Mouse (Mus musculus) liver, adult 2 months (tissue): ENCODE measurements around the gene Ppp2r5a. TPM values are rescaled to one million over a fixed set of nuclear protein-coding genes. Genes with fewer than 3 reads are reported as not detected.

Experiments
- DNase-seq: peaks from one replicate; pipeline ENCODE4 v3.0.0-alpha.2; 2011; ENCODE audit warnings: low read depth, low spot score; ENCODE audit errors: extremely low read depth
- H3K27ac ChIP-seq: fragments of 200-500 bp; replicated peaks from 2 replicates; pipeline ENCODE4 v1.5.1; 2012; ENCODE audit warnings: low read depth, mild to moderate bottlenecking, control low read depth, inconsistent platforms, low read length; ENCODE audit not compliant: insufficient read depth
- H3K27me3 ChIP-seq: fragments of 200-500 bp; 2 replicates; pipeline ENCODE4 v1.6.1; 2012; ENCODE audit warnings: mild to moderate bottlenecking, moderate library complexity, low read length, inconsistent platforms; ENCODE audit not compliant: control insufficient read depth, insufficient read depth
- H3K36me3 ChIP-seq: fragments of 200-500 bp; 2 replicates; pipeline ENCODE4 v1.6.1; 2012; ENCODE audit warnings: low read length, inconsistent platforms; ENCODE audit not compliant: control insufficient read depth, insufficient read depth
- H3K4me1 ChIP-seq: fragments of 200-500 bp; 2 replicates; pipeline ENCODE4 v1.6.1; 2011; ENCODE audit warnings: low read length; ENCODE audit not compliant: control insufficient read depth, insufficient read depth
- H3K4me3 ChIP-seq: fragments of 200-500 bp; 2 replicates; pipeline ENCODE4 v1.5.1; 2011; ENCODE audit warnings: low read depth, mild to moderate bottlenecking, control low read depth, low read length, moderate library complexity; ENCODE audit not compliant: insufficient read depth
- H3K79me2 ChIP-seq: fragments of 200-500 bp; 2 replicates; pipeline ENCODE4 v1.6.1; 2012; ENCODE audit warnings: inconsistent platforms, mild to moderate bottlenecking, low read length, moderate library complexity; ENCODE audit not compliant: control insufficient read depth, insufficient read depth
- H3K9ac ChIP-seq: fragments of 200-500 bp; 2 replicates; pipeline ENCODE4 v1.6.1; 2012; ENCODE audit warnings: low read depth, mild to moderate bottlenecking, control low read depth, inconsistent platforms, low read length
- CTCF ChIP-seq: fragments of 200-500 bp; IDR thresholded peaks from 2 replicates; pipeline ENCODE4 v1.5.1; 2011; ENCODE audit warnings: low read depth, low read length, control low read depth
- POLR2A ChIP-seq: fragments of 200-500 bp; IDR thresholded peaks from 2 replicates; pipeline ENCODE4 v1.6.1; 2011; ENCODE audit warnings: low read length, control low read depth; ENCODE audit not compliant: insufficient read depth; ENCODE audit errors: extremely low read depth
- WGBS: fragments of 180-500 bp; shearing (Covaris S2); methylation state at CpG from one replicate; pipeline ENCODE4 v1.1.7; 2018; 5-methylcytosine and 5-hydroxymethylcytosine counted together
- polyA plus RNA-seq: library from polyadenylated mRNA; depleted of rRNA; stranded (reverse); fragments of >200 nt; gene quantifications from 2 replicates; pipeline ENCODE4 v1.2.3, GENCODE M21; 2012
- total RNA-seq: library from RNA; depleted of rRNA; stranded (reverse); fragments of >200 nt; gene quantifications from 2 replicates; pipeline ENCODE4 v1.2.3, GENCODE M21; 2014

Ppp2r5a gene
- total and polyA plus RNA-seq, 2 experiments: 75.3 to 149 TPM

- TF ChIP-seq CTCF (no peak), POLR2A (no peak)
- Histone ChIP-seq H3K9ac (no peak overlapping the region), H3K4me1 (no peaks in the 10 kb centered on the region), H3K36me3 (no peaks in the 10 kb centered on the region), H3K79me2 (no peaks in the 10 kb centered on the region), H3K27me3 (no peaks in the 10 kb centered on the region), H3K4me3 (no peak overlapping the region), H3K27ac (no peak overlapping the region)
- 94% methylated on average over 8 of the region's 8 CpGs for WGBS
- no peak for DNase-seq
Observed at GRCm38 (mm10) chr1:191406516-191406915, 3.4 kb upstream of the Ppp2r5a start.

- 86% methylated on average over 10 of the region's 10 CpGs for WGBS
- no peak for TF ChIP-seq CTCF
- no peak for TF ChIP-seq POLR2A
- H3K79me2 ChIP-seq: no peaks in the 10 kb centered on the region
- no peaks in the 10 kb centered on the region for H3K36me3 ChIP-seq
- no peak for DNase-seq
- H3K9ac ChIP-seq: no peak overlapping the region
- H3K4me3 ChIP-seq: no peak overlapping the region
- no peaks in the 10 kb centered on the region for H3K4me1 ChIP-seq
- no peaks in the 10 kb centered on the region for H3K27me3 ChIP-seq
- no peak overlapping the region for H3K27ac ChIP-seq
Observed at GRCm38 (mm10) chr1:191404721-191405329, 1.8 kb upstream of the Ppp2r5a start.

GRCm38 (mm10) chr1:191404301-191404700 is 1.2 kb upstream of the Ppp2r5a start:
- DNase-seq: no peak
- Histone ChIP-seq H3K79me2 (no peaks in the 10 kb centered on the region), H3K36me3 (no peaks in the 10 kb centered on the region), H3K27me3 (no peaks in the 10 kb centered on the region), H3K4me3 (no peak overlapping the region), H3K4me1 (no peaks in the 10 kb centered on the region), H3K27ac (no peak overlapping the region), H3K9ac (no peak overlapping the region)
- 68% methylated on average over 1 of the region's 1 CpGs for WGBS
- TF ChIP-seq POLR2A (no peak), CTCF (no peak)

- Histone ChIP-seq H3K36me3 (no peaks in the 10 kb centered on the region), H3K9ac (no peak overlapping the region), H3K4me3 (no peak overlapping the region), H3K27ac (no peak overlapping the region), H3K4me1 (peaks cover 2% of the 10 kb centered on the region; the same call in 1 of the 2 replicates), H3K27me3 (no peaks in the 10 kb centered on the region), H3K79me2 (no peaks in the 10 kb centered on the region)
- WGBS: 81% methylated on average over 7 of the region's 7 CpGs
- DNase-seq: no peak
- no peak for TF ChIP-seq CTCF
- no peak for TF ChIP-seq POLR2A
Observed at GRCm38 (mm10) chr1:191402506-191402905, 566 bp downstream of the Ppp2r5a start.

- Histone ChIP-seq H3K9ac (peak overlapping the region; percentile 100), H3K36me3 (no peaks in the 10 kb centered on the region), H3K27ac (peak overlapping the region; percentile 100), H3K4me3 (peak overlapping the region; percentile 100), H3K79me2 (peaks cover 12% of the 10 kb centered on the region), H3K27me3 (no peaks in the 10 kb centered on the region), H3K4me1 (peaks cover 4% of the 10 kb centered on the region; the same call in 1 of the 2 replicates)
- under 1% methylated on average over 79 of the region's 82 CpGs for WGBS
- TF ChIP-seq POLR2A (peak; percentile 95), CTCF (no peak)
- DNase-seq: peak; percentile 95
Observed at GRCm38 (mm10) chr1:191396897-191397849, 5.9 kb downstream of the Ppp2r5a start.

- DNase-seq: no peak
- Histone ChIP-seq H3K79me2 (peaks cover 14% of the 10 kb centered on the region), H3K27ac (peak overlapping the region; percentile 100)
Observed at GRCm38 (mm10) chr1:191396446-191396845, 6.6 kb downstream of the Ppp2r5a start.

More at GRCm38 (mm10) chr1:191396446-191396845, 6.6 kb downstream of the Ppp2r5a start:
- Histone ChIP-seq H3K27me3 (no peaks in the 10 kb centered on the region), H3K36me3 (no peaks in the 10 kb centered on the region), H3K4me3 (peak overlapping the region; percentile 100), H3K9ac (peak overlapping the region; percentile 100), H3K4me1 (peaks cover 8% of the 10 kb centered on the region)
- TF ChIP-seq CTCF (no peak), POLR2A (no peak)
- WGBS: under 1% methylated on average over 65 of the region's 74 CpGs
